Mouse (Mus musculus) heart, postnatal 0 days (tissue): ENCODE results near the gene Zcchc2.

ENCODE experiments used
- CTCF ChIP-seq: IDR thresholded peaks from 2 replicates; pipeline ENCODE4 v1.5.1; 2016; ENCODE audit warnings: antibody characterized with exemption, control low read depth, low read depth
- EP300 ChIP-seq: IDR thresholded peaks from 2 replicates; pipeline ENCODE4 v1.6.1; 2016; ENCODE audit warnings: antibody characterized with exemption, low read depth

- TF ChIP-seq CTCF (no peak), EP300 (no peak)
Measured at GRCm38 (mm10) chr1:105988903-105989639, 1.1 kb upstream of the Zcchc2 start.
